Mouse (Mus musculus): Measurements from ENCODE around the gene Evi2a.

The Evi2a gene

GRCm38 (mm10) chr11:79530333-79530761 is at the start of gene Evi2a, which contains the start of gene Evi2:
Gene Evi2a, minus strand, starts transcription at chr11:79530609.
Gene Evi2, minus strand, starts transcription at chr11:79530589.
- DNase-seq (ENCODE audit: low read depth) = no peak

GRCm38 (mm10) chr11:79577741-79578140 is 47.3 kb upstream of the Evi2a start:
- DNase-seq (ENCODE audit: low read depth) = peak; percentile 70

- no peak for DNase-seq (ENCODE audit: low read depth)
Measured at GRCm38 (mm10) chr11:79575383-79576073, 45.1 kb upstream of the Evi2a start.

- no peak for DNase-seq (ENCODE audit: low read depth)
Measured at GRCm38 (mm10) chr11:79573836-79574235, 43.4 kb upstream of the Evi2a start.

GRCm38 (mm10) chr11:79570319-79570718 is 39.9 kb upstream of the Evi2a start:
- DNase-seq (ENCODE audit: low read depth) = no peak

- no peak for DNase-seq (ENCODE audit: low read depth)
Measured at GRCm38 (mm10) chr11:79568197-79568911, 37.9 kb upstream of the Evi2a start.

GRCm38 (mm10) chr11:79566947-79567346 is 36.5 kb upstream of the Evi2a start:
- no peak for DNase-seq (ENCODE audit: low read depth)

GRCm38 (mm10) chr11:79563493-79563892 is 33.1 kb upstream of the Evi2a start:
- DNase-seq (ENCODE audit: low read depth) = no peak

GRCm38 (mm10) chr11:79560536-79560935 is 30.1 kb upstream of the Evi2a start:
- DNase-seq (ENCODE audit: low read depth) = no peak

- peak; percentile 54 for DNase-seq (ENCODE audit: low read depth)
Measured at GRCm38 (mm10) chr11:79552622-79553021, 22.2 kb upstream of the Evi2a start.

- DNase-seq (ENCODE audit: low read depth) = no peak
Measured at GRCm38 (mm10) chr11:79536293-79536692, 5.9 kb upstream of the Evi2a start.

- no peak for DNase-seq (ENCODE audit: low read depth)
Measured at GRCm38 (mm10) chr11:79535554-79535953, 5.1 kb upstream of the Evi2a start.

- DNase-seq (ENCODE audit: low read depth) = no peak
Measured at GRCm38 (mm10) chr11:79533950-79534690, 3.7 kb upstream of the Evi2a start.

GRCm38 (mm10) chr11:79533311-79533710 is 2.9 kb upstream of the Evi2a start:
- no peak for DNase-seq (ENCODE audit: low read depth)

- DNase-seq (ENCODE audit: low read depth) = no peak
Measured at GRCm38 (mm10) chr11:79531485-79531884, 1.1 kb upstream of the Evi2a start.

- no peak for DNase-seq (ENCODE audit: low read depth)
Measured at GRCm38 (mm10) chr11:79530774-79531173, 365 bp upstream of the Evi2a start.

GRCm38 (mm10) chr11:79529736-79530135 is 673 bp downstream of the Evi2a start:
- no peak for DNase-seq (ENCODE audit: low read depth)

- no peak for DNase-seq (ENCODE audit: low read depth)
Measured at GRCm38 (mm10) chr11:79529226-79529625, 1.2 kb downstream of the Evi2a start.

- DNase-seq (ENCODE audit: low read depth) = no peak
Measured at GRCm38 (mm10) chr11:79528601-79529000, 1.8 kb downstream of the Evi2a start.

- no peak for DNase-seq (ENCODE audit: low read depth)
Measured at GRCm38 (mm10) chr11:79527739-79528384, 2.5 kb downstream of the Evi2a start.

- no peak for DNase-seq (ENCODE audit: low read depth)
Measured at GRCm38 (mm10) chr11:79527015-79527738, 3.2 kb downstream of the Evi2a start.

GRCm38 (mm10) chr11:79526549-79526948 is 3.9 kb downstream of the Evi2a start:
- DNase-seq (ENCODE audit: low read depth) = no peak

Measured in c-Kit-positive CD71-positive TER-119-negative erythroid progenitor cells, embryonic 14.5 days (primary cell).